In the genomic region with DNA sequence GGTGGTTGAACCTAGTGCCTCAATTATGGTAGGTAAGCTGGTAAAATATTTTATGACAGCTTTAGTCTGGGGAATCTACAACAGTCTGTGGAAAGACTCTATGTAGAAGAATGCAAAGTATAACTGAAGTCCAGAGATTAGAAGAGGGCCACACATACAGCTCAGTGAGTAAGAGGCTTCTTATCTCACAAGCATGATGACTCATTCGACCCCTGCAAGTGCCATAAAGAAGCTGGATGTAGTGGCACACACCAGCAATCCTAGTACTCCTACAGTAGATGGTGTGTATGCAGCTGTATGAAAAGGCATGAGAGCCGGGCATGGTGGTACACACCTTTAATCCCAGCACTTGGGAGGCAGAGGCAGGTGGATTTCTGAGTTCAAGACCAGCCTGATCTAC, we compare ENCODE assay signal across 21 mouse cellular contexts.
DNase-seq lines count a peak whose midpoint lies in the region; ATAC-seq and TF ChIP-seq lines count a peak whose summit lies in the region.
"Had no signal": no experiment of that assay in that cellular context is flagged by ENCODE, and none has a peak within 500 bp of the region (broad histone marks: within the 10 kb centered on the region; RNA-seq: fewer than 3 reads in every experiment).

No protein-coding gene starts in this region.

- no peak overlapping the region for H3K4me3 ChIP-seq in lung, embryonic 14.5 days (ENCODE audit: low read depth, low read length)
- no peak overlapping the region for H3K4me3 ChIP-seq in stomach, embryonic 15.5 days (replicated peaks)
- H3K4me3 ChIP-seq in hindbrain, embryonic 13.5 days: no peak overlapping the region
- H3K4me3 ChIP-seq: forebrain, embryonic 15.5 days; layer of hippocampus, adult 2 months; limb, embryonic 15.5 days; liver, embryonic 15.5 days had no signal

- no peak for TF ChIP-seq CTCF in lung, embryonic 14.5 days (IDR thresholded peaks at IDR 0.05; ENCODE audit: low read depth)

- no peaks in the 10 kb centered on the region for H3K9me3 ChIP-seq in lung, embryonic 14.5 days (ENCODE audit: low read depth, low read length)
- no peaks in the 10 kb centered on the region for H3K9me3 ChIP-seq in stomach, embryonic 15.5 days
- no peaks in the 10 kb centered on the region for H3K9me3 ChIP-seq in hindbrain, embryonic 13.5 days
- H3K9me3 ChIP-seq: forebrain, embryonic 15.5 days; limb, embryonic 15.5 days; liver, embryonic 15.5 days had no signal

- 47% methylated on average over 2 of the region's 2 CpGs for WGBS in lung, embryonic 14.5 days
- 58% methylated on average over 2 of the region's 2 CpGs for WGBS in stomach, embryonic 15.5 days
- WGBS in hindbrain, embryonic 13.5 days: 98% methylated on average over 2 of the region's 2 CpGs

- peak; percentile 10 for DNase-seq in adrenal gland, adult 2 months
- no peak for DNase-seq in adrenal gland, adult 18-20 months (ENCODE audit: low spot score in 2 of 2)
- peak; percentile 5 for DNase-seq in lung, embryonic 14.5 days
- DNase-seq in lung, adult 18-20 months: no peak
- peak; percentile 3 for DNase-seq in c-Kit-positive CD71-negative TER-119-negative erythroid progenitor cells, embryonic 14.5 days (ENCODE audit: low read depth)
- DNase-seq in spleen, postnatal 36 days (ENCODE audit: low spot score in 2 of 2): no peak
- DNase-seq: adrenal gland, postnatal 10 days; cerebellum, postnatal 10 days; embryo, embryonic 11 days; gastrocnemius, postnatal 14 days; kidney, adult 11 months; kidney, postnatal 10 days; layer of hippocampus, postnatal 36 days; lung, postnatal 36 days; thymus, postnatal 25 days had no signal

- H3K27ac ChIP-seq in lung, embryonic 14.5 days (ENCODE audit: low read depth): no peak overlapping the region
- H3K27ac ChIP-seq in stomach, embryonic 15.5 days: no peak overlapping the region
- no peak overlapping the region for H3K27ac ChIP-seq in hindbrain, embryonic 13.5 days
- H3K27ac ChIP-seq: forebrain, embryonic 15.5 days; layer of hippocampus, adult 2 months; limb, embryonic 15.5 days; liver, embryonic 15.5 days had no signal

- no peaks in the 10 kb centered on the region for H3K36me3 ChIP-seq in lung, embryonic 14.5 days (ENCODE audit: insufficient read depth)
- H3K36me3 ChIP-seq in stomach, embryonic 15.5 days: no peaks in the 10 kb centered on the region
- H3K36me3 ChIP-seq in hindbrain, embryonic 13.5 days: no peaks in the 10 kb centered on the region
- H3K36me3 ChIP-seq: forebrain, embryonic 15.5 days; limb, embryonic 15.5 days; liver, embryonic 15.5 days had no signal

- ATAC-seq in lung, embryonic 14.5 days (ENCODE audit: insufficient read depth): no peak
- 0 out of 2 replicates have a peak, but pooled peaks have one; percentile 31 for ATAC-seq in stomach, embryonic 15.5 days (ENCODE audit: insufficient read depth, low FRiP score, low read depth)
- no peak for ATAC-seq in hindbrain, embryonic 13.5 days (ENCODE audit: low FRiP score)
- ATAC-seq: forebrain, embryonic 15.5 days had no signal

- H3K9ac ChIP-seq in lung, embryonic 14.5 days: no peak overlapping the region
- no peak overlapping the region for H3K9ac ChIP-seq in stomach, embryonic 15.5 days
- H3K9ac ChIP-seq in hindbrain, embryonic 13.5 days: no peak overlapping the region
- H3K9ac ChIP-seq: forebrain, embryonic 15.5 days; limb, embryonic 15.5 days; liver, embryonic 15.5 days had no signal

- H3K4me1 ChIP-seq in lung, embryonic 14.5 days (ENCODE audit: insufficient read depth): no peaks in the 10 kb centered on the region
- H3K4me1 ChIP-seq in stomach, embryonic 15.5 days: no peaks in the 10 kb centered on the region; the same call in 1 of the 2 replicates
- peaks cover 3% of the 10 kb centered on the region; the same call in 1 of the 2 replicates for H3K4me1 ChIP-seq in hindbrain, embryonic 13.5 days (replicated peaks)
- H3K4me1 ChIP-seq: forebrain, embryonic 15.5 days; limb, embryonic 15.5 days had no signal

- H3K27me3 ChIP-seq in lung, embryonic 14.5 days (ENCODE audit: insufficient read depth, low read length): no peaks in the 10 kb centered on the region
- H3K27me3 ChIP-seq in stomach, embryonic 15.5 days (replicated peaks): no peaks in the 10 kb centered on the region
- H3K27me3 ChIP-seq in hindbrain, embryonic 13.5 days: no peaks in the 10 kb centered on the region
- H3K27me3 ChIP-seq: forebrain, embryonic 15.5 days; limb, embryonic 15.5 days; liver, embryonic 15.5 days had no signal

- H3K4me2 ChIP-seq in lung, embryonic 14.5 days: no peak overlapping the region
- H3K4me2 ChIP-seq in stomach, embryonic 15.5 days: no peak overlapping the region
- no peak overlapping the region for H3K4me2 ChIP-seq in hindbrain, embryonic 13.5 days
- H3K4me2 ChIP-seq: forebrain, embryonic 15.5 days; limb, embryonic 15.5 days; liver, embryonic 15.5 days had no signal

Comparison
In these comparisons a context has a peak if more than half of its experiments do, and no peak if none do; other contexts are left out.
1. DNase-seq: peak in adrenal gland, adult 2 months (single experiment), lung, embryonic 14.5 days (single experiment) and c-Kit-positive CD71-negative TER-119-negative erythroid progenitor cells, embryonic 14.5 days (single experiment); none in adrenal gland, adult 18-20 months (0 of 2), lung, adult 18-20 months (0 of 2) and spleen, postnatal 36 days (0 of 2).